Mouse (Mus musculus) midbrain, postnatal 0 days (tissue): ENCODE results near the gene Cd44. TPM values are rescaled to one million over a fixed set of nuclear protein-coding genes. Genes with fewer than 3 reads are reported as not detected.

Source experiments
- ATAC-seq: fragments of 200-750 bp; cut with Nextera tagmentation; 2 replicates; pipeline ENCODE4 v1.8.0; 2017; ENCODE audit warnings: moderate number of reproducible peaks, mild to moderate bottlenecking, moderate TSS enrichment, moderate library complexity; ENCODE audit not compliant: low FRiP score
- DNase-seq: peaks from one replicate; pipeline ENCODE4 v3.0.0-alpha.2; 2015; ENCODE audit warnings: low spot score
- H3K27ac ChIP-seq: fragments of 300-500 bp; sonication (generic); 2 replicates; pipeline ENCODE4 v1.5.1; 2014; ENCODE audit warnings: low read depth, mild to moderate bottlenecking, low read length, mixed read lengths
- H3K27me3 ChIP-seq: fragments of 300-500 bp; sonication (generic); 2 replicates; pipeline ENCODE4 v1.6.1; 2014; ENCODE audit warnings: low read length, control low read depth, mixed read lengths; ENCODE audit not compliant: insufficient read depth
- H3K36me3 ChIP-seq: fragments of 300-500 bp; sonication (generic); 2 replicates; pipeline ENCODE4 v1.6.1; 2014; ENCODE audit warnings: low read length, control low read depth, mixed read lengths; ENCODE audit not compliant: insufficient read depth
- H3K4me1 ChIP-seq: fragments of 300-500 bp; sonication (generic); 2 replicates; pipeline ENCODE4 v1.6.1; 2014; ENCODE audit warnings: mild to moderate bottlenecking, control low read depth, antibody characterized with exemption, low read length, mixed read lengths; ENCODE audit not compliant: insufficient read depth
- H3K4me2 ChIP-seq: fragments of 300-500 bp; sonication (generic); 2 replicates; pipeline ENCODE4 v1.6.1; 2014; ENCODE audit warnings: low read depth, mild to moderate bottlenecking, low read length, mixed read lengths; ENCODE audit not compliant: poor library complexity, severe bottlenecking
- H3K4me3 ChIP-seq: fragments of 300-500 bp; sonication (generic); 2 replicates; pipeline ENCODE4 v1.5.1; 2014; ENCODE audit warnings: low read depth, mild to moderate bottlenecking, low read length, moderate library complexity
- H3K9ac ChIP-seq: fragments of 300-500 bp; sonication (generic); replicated peaks from 2 replicates; pipeline ENCODE4 v1.6.1; 2014; ENCODE audit warnings: mild to moderate bottlenecking, low read length, moderate library complexity, mixed read lengths; ENCODE audit not compliant: poor library complexity, severe bottlenecking
- H3K9me3 ChIP-seq: fragments of 300-500 bp; sonication (generic); 2 replicates; pipeline ENCODE4 v1.6.1; 2016; ENCODE audit warnings: low read length, control low read depth
- CTCF ChIP-seq: IDR thresholded peaks from 2 replicates; pipeline ENCODE4 v1.5.1; 2016; ENCODE audit warnings: antibody characterized with exemption, mild to moderate bottlenecking
- WGBS: fragments of 180-500 bp; shearing (Covaris S2); extraction: QIAGEN DNeasy Blood & Tissue Kit; methylation state at CpG from one replicate; pipeline ENCODE4 v1.1.7; 2014; 5-methylcytosine and 5-hydroxymethylcytosine counted together
- polyA plus RNA-seq: library from polyadenylated mRNA; unstranded; fragments of >200 nt; fragmentation: Nextera tagmentation; extraction: Ambion mirVana; gene quantifications from 2 replicates; pipeline ENCODE4 v1.2.1, GENCODE M21; 2015
- total RNA-seq: library from RNA; depleted of rRNA; stranded (reverse); fragments of >200 nt; gene quantifications from 2 replicates; pipeline ENCODE4 v1.2.3, GENCODE M21; 2014

Cd44 gene
- total and polyA plus RNA-seq, 2 experiments from 2014 or later: 3.4 to 6.2 TPM

DNA sequence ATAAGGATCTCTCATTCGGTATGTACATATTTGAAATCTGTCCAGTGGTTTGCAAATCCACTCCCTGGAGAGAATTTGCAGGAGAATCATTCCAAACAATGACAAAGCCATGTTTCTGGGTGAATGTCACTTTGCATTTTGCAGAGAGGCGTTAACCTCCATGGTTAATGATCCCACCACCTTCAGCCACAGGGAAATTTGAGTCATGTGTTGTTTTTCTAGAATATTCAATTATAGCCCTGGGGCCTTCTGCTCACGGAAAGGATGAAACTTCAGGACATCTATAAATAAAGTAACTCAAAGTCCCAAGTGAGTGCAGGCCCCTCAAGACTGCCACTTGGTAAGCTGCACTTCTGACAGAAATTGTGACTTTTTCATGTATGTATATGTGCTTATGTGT, 33.4 kb upstream of the Cd44 start:
- DNase-seq: no peak
- Histone ChIP-seq H3K4me1 (no peaks in the 10 kb centered on the region), H3K9me3 (no peaks in the 10 kb centered on the region), H3K4me3 (no peak overlapping the region), H3K9ac (no peak overlapping the region), H3K27me3 (no peaks in the 10 kb centered on the region), H3K27ac (no peak overlapping the region), H3K4me2 (no peak overlapping the region), H3K36me3 (no peaks in the 10 kb centered on the region)
- ATAC-seq: no peak
- 64% methylated on average over 3 of the region's 3 CpGs for WGBS
- TF ChIP-seq CTCF: no peak

DNA sequence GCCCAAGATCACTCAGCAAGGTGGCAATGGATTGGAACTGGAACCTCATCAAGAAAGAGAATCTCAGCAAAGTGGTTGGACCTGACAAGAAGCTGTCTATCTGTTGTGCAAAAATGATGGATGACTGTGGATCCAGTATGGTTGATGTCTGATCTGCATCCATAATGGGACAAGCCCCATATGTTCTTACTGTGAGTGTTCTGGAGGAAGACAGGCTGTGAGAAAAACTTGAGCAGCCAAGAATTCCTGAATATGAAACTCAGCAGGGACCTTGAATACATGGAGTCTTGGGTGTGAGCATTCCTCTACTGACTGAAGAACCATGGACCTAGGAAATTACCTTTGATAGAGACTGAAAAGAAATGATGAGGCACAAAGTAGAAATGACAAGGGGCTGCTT, 32.3 kb upstream of the Cd44 start:
- Histone ChIP-seq H3K4me2 (no peak overlapping the region), H3K9me3 (no peaks in the 10 kb centered on the region), H3K27me3 (no peaks in the 10 kb centered on the region), H3K27ac (no peak overlapping the region), H3K9ac (no peak overlapping the region), H3K4me3 (no peak overlapping the region), H3K36me3 (no peaks in the 10 kb centered on the region), H3K4me1 (no peaks in the 10 kb centered on the region)
- no peak for DNase-seq
- TF ChIP-seq CTCF: no peak
- no peak for ATAC-seq

DNA sequence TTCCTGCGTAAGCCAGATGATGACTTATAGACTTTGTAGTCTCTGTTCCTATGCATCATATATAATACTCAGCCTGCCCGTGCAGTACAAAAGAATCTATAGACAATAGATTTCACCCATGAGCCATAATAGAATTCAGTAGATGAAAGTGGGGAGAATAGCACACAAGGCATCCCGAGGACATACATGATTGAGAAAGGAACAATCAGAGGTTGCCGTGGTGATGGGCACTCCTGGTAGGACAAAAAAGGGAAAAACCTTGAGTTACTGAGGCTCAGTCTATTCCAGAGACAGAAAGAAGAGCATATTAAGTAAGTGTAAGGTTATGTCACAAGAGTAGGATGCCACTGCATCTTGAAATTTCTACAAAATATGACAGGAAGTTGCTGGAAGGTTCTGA, 31.7 kb upstream of the Cd44 start:
- H3K4me1 ChIP-seq: no peaks in the 10 kb centered on the region
- no peaks in the 10 kb centered on the region for H3K36me3 ChIP-seq
- H3K27me3 ChIP-seq: no peaks in the 10 kb centered on the region
- no peak overlapping the region for H3K27ac ChIP-seq
- TF ChIP-seq CTCF: no peak
- H3K9ac ChIP-seq: no peak overlapping the region
- WGBS: 29% methylated on average over 4 of the region's 4 CpGs
- no peak overlapping the region for H3K4me3 ChIP-seq
- H3K4me2 ChIP-seq: no peak overlapping the region
- no peaks in the 10 kb centered on the region for H3K9me3 ChIP-seq
- ATAC-seq: no peak
- no peak for DNase-seq

DNA sequence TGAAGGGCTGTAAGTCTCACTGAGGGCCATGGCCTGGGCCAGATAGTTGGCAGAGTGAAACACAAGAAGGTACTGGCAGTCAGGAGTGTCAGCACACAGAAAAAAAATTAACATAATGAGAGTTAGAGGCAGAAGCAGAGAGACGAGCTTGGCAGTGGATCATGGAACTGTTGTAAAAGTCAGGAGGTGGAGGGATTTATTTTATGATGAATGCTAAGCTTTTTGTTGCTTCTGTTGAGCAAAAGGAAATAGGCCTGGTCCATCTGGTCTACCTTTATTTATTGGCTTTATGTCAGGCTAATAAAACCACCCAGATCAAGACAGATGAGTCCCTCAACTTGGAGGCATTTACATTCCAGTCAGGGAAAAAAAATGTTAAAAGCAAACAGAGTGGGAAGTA, 31.2 kb upstream of the Cd44 start:
- ATAC-seq (no peak), DNase-seq (no peak)
- H3K9ac ChIP-seq: no peak overlapping the region
- H3K27me3 ChIP-seq: no peaks in the 10 kb centered on the region
- no peak overlapping the region for H3K4me2 ChIP-seq
- H3K4me3 ChIP-seq: no peak overlapping the region
- H3K27ac ChIP-seq: no peak overlapping the region
- TF ChIP-seq CTCF: no peak
- no peaks in the 10 kb centered on the region for H3K9me3 ChIP-seq
- WGBS: 26% methylated on average over 1 of the region's 1 CpGs
- H3K4me1 ChIP-seq: no peaks in the 10 kb centered on the region
- no peaks in the 10 kb centered on the region for H3K36me3 ChIP-seq

DNA sequence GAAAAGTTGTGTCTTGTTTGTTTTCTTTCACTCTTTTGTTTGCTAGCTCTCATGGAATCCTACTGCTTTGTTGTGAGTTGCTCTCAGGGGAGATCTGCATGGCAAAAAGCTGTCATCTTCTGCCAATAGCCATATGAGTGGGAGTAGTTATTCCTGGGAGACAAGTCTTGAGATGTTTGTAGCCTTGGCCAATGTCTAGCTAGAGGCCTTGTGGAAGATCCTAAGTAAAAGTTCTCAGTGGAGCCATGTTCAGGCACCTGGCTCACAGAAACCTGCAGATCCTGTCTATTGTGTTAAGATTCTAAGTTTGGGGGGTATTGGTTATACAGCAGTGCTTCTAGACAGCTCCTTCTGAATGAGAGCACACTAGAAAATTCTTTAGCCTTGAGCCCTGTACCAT, 26.7 kb upstream of the Cd44 start:
- H3K27ac ChIP-seq: no peak overlapping the region
- no peaks in the 10 kb centered on the region for H3K9me3 ChIP-seq
- TF ChIP-seq CTCF: no peak
- no peak overlapping the region for H3K4me2 ChIP-seq
- H3K9ac ChIP-seq: no peak overlapping the region
- no peaks in the 10 kb centered on the region for H3K27me3 ChIP-seq
- H3K36me3 ChIP-seq: no peaks in the 10 kb centered on the region
- no peak for ATAC-seq
- no peak overlapping the region for H3K4me3 ChIP-seq
- DNase-seq: no peak
- no peaks in the 10 kb centered on the region for H3K4me1 ChIP-seq

DNA sequence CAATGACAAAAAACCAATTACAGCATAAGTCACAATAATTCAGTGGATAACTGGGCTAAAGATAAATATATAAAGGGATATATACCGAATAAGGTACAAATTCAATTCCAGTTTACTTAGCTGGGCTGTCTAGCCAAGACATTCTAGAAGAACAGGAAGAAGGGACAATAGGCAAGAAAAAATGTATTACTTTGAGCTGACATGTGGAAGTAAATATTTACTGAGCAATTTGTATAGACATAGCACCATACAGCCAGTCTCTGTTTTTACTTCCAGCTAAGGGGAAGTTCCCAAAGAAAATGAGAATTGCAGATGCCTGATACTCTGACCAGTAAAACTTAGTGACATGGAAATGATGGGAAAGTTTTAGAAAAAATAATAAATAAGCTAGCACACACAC, 23.0 kb upstream of the Cd44 start:
- no peaks in the 10 kb centered on the region for H3K27me3 ChIP-seq
- WGBS: 83% methylated on average over 1 of the region's 1 CpGs
- ATAC-seq (no peak), DNase-seq (no peak)
- H3K27ac ChIP-seq: no peak overlapping the region
- no peak for TF ChIP-seq CTCF
- no peak overlapping the region for H3K9ac ChIP-seq
- no peak overlapping the region for H3K4me3 ChIP-seq
- H3K36me3 ChIP-seq: no peaks in the 10 kb centered on the region
- no peaks in the 10 kb centered on the region for H3K9me3 ChIP-seq
- H3K4me1 ChIP-seq: no peaks in the 10 kb centered on the region
- H3K4me2 ChIP-seq: no peak overlapping the region

DNA sequence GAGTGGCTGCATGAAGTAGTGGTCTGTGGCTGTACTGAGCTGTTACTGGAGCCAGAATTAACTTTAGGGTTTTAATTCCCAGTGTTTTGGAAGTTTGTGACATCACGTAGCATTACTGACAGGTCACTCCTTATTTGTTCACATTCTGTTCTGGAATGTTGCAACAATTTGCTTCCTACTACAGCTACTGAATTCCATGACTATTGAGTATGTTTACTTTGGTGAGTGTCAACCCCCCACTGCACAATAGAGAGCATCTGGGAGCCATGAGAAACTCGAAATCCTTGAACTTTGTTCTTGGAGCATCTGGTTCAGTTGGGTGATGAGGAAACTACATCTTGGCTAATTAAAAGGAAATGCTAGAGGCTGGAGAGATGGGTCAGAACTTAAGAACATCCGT, 22.2 kb upstream of the Cd44 start:
- H3K36me3 ChIP-seq: no peaks in the 10 kb centered on the region
- no peak for DNase-seq
- H3K9ac ChIP-seq: no peak overlapping the region
- H3K27me3 ChIP-seq: no peaks in the 10 kb centered on the region
- no peaks in the 10 kb centered on the region for H3K9me3 ChIP-seq
- H3K4me2 ChIP-seq: no peak overlapping the region
- no peak overlapping the region for H3K4me3 ChIP-seq
- H3K27ac ChIP-seq: no peak overlapping the region
- no peak for TF ChIP-seq CTCF
- no peaks in the 10 kb centered on the region for H3K4me1 ChIP-seq
- 81% methylated on average over 3 of the region's 3 CpGs for WGBS
- no peak for ATAC-seq
